Comparison of ENCODE assay signal across 14 mouse cellular contexts in the genomic region with DNA sequence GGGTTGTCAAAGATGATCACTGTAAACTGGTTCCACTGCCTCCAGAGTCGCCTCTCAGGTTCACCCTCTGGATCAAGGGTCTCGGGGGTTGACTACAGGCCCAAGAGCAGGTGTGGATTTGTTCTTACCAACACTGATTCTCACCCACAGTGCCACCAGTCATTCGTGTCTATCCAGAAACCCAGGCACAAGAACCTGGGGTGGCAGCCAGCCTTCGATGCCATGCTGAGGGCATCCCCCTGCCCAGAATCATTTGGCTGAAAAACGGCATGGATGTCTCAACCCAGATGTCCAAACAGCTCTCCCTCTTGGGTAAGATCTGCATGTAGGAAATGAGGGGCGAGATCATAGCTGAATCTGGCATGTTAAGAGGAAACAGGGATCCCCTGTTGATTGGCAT.
"Had no signal": no experiment of that assay in that cellular context is flagged by ENCODE, and none has a peak within 500 bp of the region (broad histone marks: within the 10 kb centered on the region; RNA-seq: fewer than 3 reads in every experiment).

No protein-coding gene starts in this region.

- DNase-seq: cerebellum, adult 2 months; cerebellum, adult 8-10 months; cerebellum, adult 9-10 months; cerebellum, postnatal 25 days; cerebellum, postnatal 36 days; embryo, embryonic 11 days; forebrain, postnatal 0 days; gastrocnemius, adult 2 months; gastrocnemius, postnatal 10 days; gastrocnemius, postnatal 14 days; gastrocnemius, postnatal 25 days; gastrocnemius, postnatal 36 days; heart, adult 18-20 months; heart, adult 2 months had no signal
